Mouse (Mus musculus): ENCODE results near the gene Cacna2d3. TPM values are rescaled to one million over a fixed set of nuclear protein-coding genes. Genes with fewer than 3 reads are reported as not detected.

The Cacna2d3 gene
- 28.3 and 38.5 TPM in 2 replicates for polyA plus RNA-seq (2014; fragmentation: Nextera tagmentation; extraction: Ambion mirVana)

DNA sequence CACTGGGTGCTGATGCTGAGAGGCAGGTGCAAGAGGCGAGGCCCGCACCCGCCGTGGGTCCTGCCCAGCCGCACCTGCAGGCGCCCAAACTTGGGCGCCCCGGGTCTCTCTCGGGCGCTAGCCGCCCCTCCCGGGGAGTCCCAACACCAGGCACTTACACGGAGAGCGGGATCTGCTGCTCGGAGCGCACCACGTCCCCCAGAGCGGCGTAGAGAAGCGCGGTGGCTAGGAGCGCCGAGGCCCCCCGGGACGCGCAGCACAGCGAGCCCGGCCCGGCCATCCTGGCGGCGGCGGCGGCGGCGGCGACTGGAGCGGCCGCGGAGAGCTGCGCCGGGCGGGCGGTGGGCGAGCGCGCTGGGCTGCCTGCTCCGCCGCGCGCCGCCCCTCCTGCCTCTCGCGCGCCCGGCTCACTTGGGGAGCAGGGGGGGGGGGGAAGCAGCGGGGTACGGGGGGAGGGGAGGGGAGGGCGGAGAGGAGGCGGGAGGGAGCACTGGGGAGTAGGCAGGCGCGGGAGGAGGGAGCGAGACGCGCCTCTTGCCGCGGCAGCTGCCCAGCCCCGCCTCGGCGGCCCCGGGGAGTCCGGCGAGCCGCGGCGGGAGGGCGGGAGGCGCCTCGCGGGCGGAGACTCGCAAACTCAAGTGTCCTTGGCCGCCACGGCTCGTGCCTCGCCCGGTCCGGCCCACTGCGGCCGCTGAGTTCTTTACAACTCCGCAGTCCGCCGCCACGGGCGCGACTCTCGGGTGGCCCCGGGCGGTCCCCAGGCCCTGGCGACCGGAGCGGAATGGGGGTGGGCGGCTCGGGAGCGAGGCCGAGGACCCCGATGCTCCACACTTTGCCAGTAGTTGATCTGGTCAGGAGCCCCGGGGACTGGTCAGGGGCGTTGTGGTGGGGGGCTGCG lies at the start of gene Cacna2d3:
TSS of gene Cacna2d3 (minus strand) at position 377 of the 898 bp plus-strand sequence.
- Histone ChIP-seq H3K27me3 (ENCODE audit: control insufficient read depth, insufficient read depth, low read length) (peaks cover 19% of the 10 kb centered on the region; the same call in 1 of the 2 replicates), H3K36me3 (ENCODE audit: control insufficient read depth, insufficient read depth, low read length) (no peaks in the 10 kb centered on the region), H3K4me2 (ENCODE audit: low read length) (peak within 1 kb of the TSS; percentile 100), H3K9me3 (ENCODE audit: control insufficient read depth, low read length) (no peaks in the 10 kb centered on the region), H3K4me1 (ENCODE audit: control insufficient read depth, insufficient read depth, low read length) (0 out of 2 replicates have a peak, but pooled peaks cover 6% of the 10 kb centered on the region), H3K4me3 (replicated peaks; ENCODE audit: low read depth, low read length) (peak within 1 kb of the TSS; percentile 73), H3K27ac (replicated peaks; ENCODE audit: low read depth, low read length) (peak within 1 kb of the TSS; percentile 77), H3K9ac (replicated peaks; ENCODE audit: low read length) (peak within 1 kb of the TSS; percentile 72)
- 1% methylated on average over 75 of the region's 109 CpGs for WGBS
- DNase-seq: peak; percentile 86
- peak; percentile 80 for ATAC-seq (ENCODE audit: low FRiP score, low TSS enrichment)

DNA sequence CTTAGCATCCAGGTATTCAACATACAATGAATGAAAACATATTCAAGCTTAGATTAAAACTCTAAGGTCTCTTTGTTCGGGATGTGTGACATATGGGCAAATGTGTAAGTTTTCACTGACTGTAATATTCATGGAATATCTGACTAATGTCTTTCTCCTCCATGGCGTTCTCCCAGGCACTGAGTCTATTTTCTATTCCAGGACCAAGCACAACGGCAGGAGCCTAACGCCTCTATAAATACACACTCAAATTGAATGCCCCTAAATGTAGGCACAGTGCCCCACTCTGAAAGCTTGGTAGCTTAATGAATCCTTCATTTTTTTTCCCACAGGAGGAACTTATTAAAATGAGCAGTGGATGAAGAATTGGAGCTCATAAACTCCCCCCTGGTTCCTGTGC lies 47.8 kb upstream of the Cacna2d3 start:
- no peak for DNase-seq
- H3K4me1 ChIP-seq (ENCODE audit: control insufficient read depth, insufficient read depth, low read length): no peaks in the 10 kb centered on the region
- no peak overlapping the region for H3K4me3 ChIP-seq (replicated peaks; ENCODE audit: low read depth, low read length)
- no peak overlapping the region for H3K4me2 ChIP-seq (ENCODE audit: low read length)
- WGBS: 85% methylated on average over 4 of the region's 4 CpGs
- H3K9me3 ChIP-seq (ENCODE audit: control insufficient read depth, low read length): no peaks in the 10 kb centered on the region
- ATAC-seq (ENCODE audit: low FRiP score, low TSS enrichment): no peak
- H3K27ac ChIP-seq (replicated peaks; ENCODE audit: low read depth, low read length): no peak overlapping the region
- no peak overlapping the region for H3K9ac ChIP-seq (replicated peaks; ENCODE audit: low read length)
- H3K36me3 ChIP-seq (ENCODE audit: control insufficient read depth, insufficient read depth, low read length): no peaks in the 10 kb centered on the region
- H3K27me3 ChIP-seq (ENCODE audit: control insufficient read depth, insufficient read depth, low read length): no peaks in the 10 kb centered on the region

GRCm38 (mm10) chr14:29752876-29753275 lies 31.2 kb upstream of the Cacna2d3 start:
- Histone ChIP-seq H3K27me3 (ENCODE audit: control insufficient read depth, insufficient read depth, low read length) (no peaks in the 10 kb centered on the region; the same call in 1 of the 2 replicates), H3K4me1 (ENCODE audit: control insufficient read depth, insufficient read depth, low read length) (no peaks in the 10 kb centered on the region), H3K27ac (replicated peaks; ENCODE audit: low read depth, low read length) (no peak overlapping the region), H3K4me3 (replicated peaks; ENCODE audit: low read depth, low read length) (no peak overlapping the region), H3K9ac (replicated peaks; ENCODE audit: low read length) (no peak overlapping the region), H3K4me2 (ENCODE audit: low read length) (no peak overlapping the region), H3K9me3 (ENCODE audit: control insufficient read depth, low read length) (no peaks in the 10 kb centered on the region), H3K36me3 (ENCODE audit: control insufficient read depth, insufficient read depth, low read length) (no peaks in the 10 kb centered on the region)
- DNase-seq (no peak), ATAC-seq (ENCODE audit: low FRiP score, low TSS enrichment) (no peak)
- WGBS: 75% methylated on average over 5 of the region's 5 CpGs

- Histone ChIP-seq H3K9me3 (ENCODE audit: control insufficient read depth, low read length) (no peaks in the 10 kb centered on the region), H3K27me3 (ENCODE audit: control insufficient read depth, insufficient read depth, low read length) (no peaks in the 10 kb centered on the region), H3K4me2 (ENCODE audit: low read length) (no peak overlapping the region), H3K27ac (replicated peaks; ENCODE audit: low read depth, low read length) (no peak overlapping the region), H3K4me3 (replicated peaks; ENCODE audit: low read depth, low read length) (no peak overlapping the region), H3K9ac (replicated peaks; ENCODE audit: low read length) (no peak overlapping the region), H3K36me3 (ENCODE audit: control insufficient read depth, insufficient read depth, low read length) (no peaks in the 10 kb centered on the region), H3K4me1 (ENCODE audit: control insufficient read depth, insufficient read depth, low read length) (no peaks in the 10 kb centered on the region)
- no peak for DNase-seq
- WGBS: 51% methylated on average over 2 of the region's 2 CpGs
- ATAC-seq (ENCODE audit: low FRiP score, low TSS enrichment): no peak
Measured at GRCm38 (mm10) chr14:29738751-29739150, 17.1 kb upstream of the Cacna2d3 start.

DNA sequence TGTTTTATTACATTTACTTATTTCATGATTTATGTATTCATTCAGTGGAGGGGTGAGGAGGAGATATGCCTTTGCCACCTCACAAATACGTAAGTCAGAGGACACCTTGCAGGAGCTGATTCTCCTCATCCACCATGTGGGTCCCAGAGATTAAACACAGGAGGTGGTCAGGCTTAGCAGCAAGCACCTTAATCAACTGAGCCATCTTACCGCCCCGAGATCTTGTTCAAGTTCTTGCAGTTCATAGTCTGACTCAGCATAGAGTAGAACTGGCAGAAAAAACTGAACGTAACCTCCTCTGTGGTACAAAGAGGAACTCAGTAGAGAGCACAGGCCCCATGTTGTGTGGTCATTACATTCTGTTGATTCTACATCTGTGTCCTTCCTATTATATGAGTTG lies 8.6 kb upstream of the Cacna2d3 start:
- Histone ChIP-seq H3K9ac (replicated peaks; ENCODE audit: low read length) (no peak overlapping the region), H3K36me3 (ENCODE audit: control insufficient read depth, insufficient read depth, low read length) (no peaks in the 10 kb centered on the region), H3K4me3 (replicated peaks; ENCODE audit: low read depth, low read length) (no peak overlapping the region), H3K9me3 (ENCODE audit: control insufficient read depth, low read length) (no peaks in the 10 kb centered on the region), H3K4me1 (ENCODE audit: control insufficient read depth, insufficient read depth, low read length) (no peaks in the 10 kb centered on the region), H3K4me2 (ENCODE audit: low read length) (no peak overlapping the region), H3K27me3 (ENCODE audit: control insufficient read depth, insufficient read depth, low read length) (0 out of 2 replicates have a peak, but pooled peaks cover 7% of the 10 kb centered on the region), H3K27ac (replicated peaks; ENCODE audit: low read depth, low read length) (no peak overlapping the region)
- 85% methylated on average over 4 of the region's 4 CpGs for WGBS
- no peak for DNase-seq
- ATAC-seq (ENCODE audit: low FRiP score, low TSS enrichment): no peak

- Histone ChIP-seq H3K4me2 (ENCODE audit: low read length) (no peak overlapping the region), H3K4me3 (replicated peaks; ENCODE audit: low read depth, low read length) (no peak overlapping the region), H3K27me3 (ENCODE audit: control insufficient read depth, insufficient read depth, low read length) (peaks cover 7% of the 10 kb centered on the region; the same call in 1 of the 2 replicates), H3K27ac (replicated peaks; ENCODE audit: low read depth, low read length) (no peak overlapping the region), H3K9ac (replicated peaks; ENCODE audit: low read length) (no peak overlapping the region), H3K9me3 (ENCODE audit: control insufficient read depth, low read length) (no peaks in the 10 kb centered on the region), H3K36me3 (ENCODE audit: control insufficient read depth, insufficient read depth, low read length) (no peaks in the 10 kb centered on the region), H3K4me1 (ENCODE audit: control insufficient read depth, insufficient read depth, low read length) (no peaks in the 10 kb centered on the region)
- ATAC-seq (ENCODE audit: low FRiP score, low TSS enrichment) (no peak), DNase-seq (no peak)
- 82% methylated on average over 4 of the region's 4 CpGs for WGBS
Measured at GRCm38 (mm10) chr14:29729009-29729408, 7.3 kb upstream of the Cacna2d3 start.

DNA sequence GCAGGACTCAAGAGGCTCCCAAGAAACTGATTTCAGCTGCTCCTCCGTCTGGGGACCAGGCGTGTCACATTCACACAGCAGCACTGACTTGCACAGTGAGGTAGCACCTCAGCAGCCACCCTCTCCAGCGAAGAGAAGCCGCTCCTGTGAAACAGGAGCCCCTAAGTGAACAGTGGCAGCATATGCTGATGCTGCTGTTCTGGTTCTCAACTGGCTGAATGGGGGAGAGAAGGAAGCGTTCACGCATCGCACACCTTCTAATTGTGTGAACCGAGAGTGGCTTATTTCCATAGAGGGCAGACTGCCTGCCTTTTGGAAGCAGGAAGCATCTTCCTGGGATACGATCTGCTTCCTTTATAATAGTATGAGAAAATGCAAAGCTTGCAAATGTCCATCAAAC lies 5.9 kb upstream of the Cacna2d3 start:
- Histone ChIP-seq H3K4me3 (replicated peaks; ENCODE audit: low read depth, low read length) (no peak overlapping the region), H3K9ac (replicated peaks; ENCODE audit: low read length) (no peak overlapping the region), H3K27me3 (ENCODE audit: control insufficient read depth, insufficient read depth, low read length) (peaks cover 11% of the 10 kb centered on the region; the same call in 1 of the 2 replicates), H3K4me1 (ENCODE audit: control insufficient read depth, insufficient read depth, low read length) (0 out of 2 replicates have a peak, but pooled peaks cover 2% of the 10 kb centered on the region), H3K36me3 (ENCODE audit: control insufficient read depth, insufficient read depth, low read length) (no peaks in the 10 kb centered on the region), H3K4me2 (ENCODE audit: low read length) (no peak overlapping the region), H3K27ac (replicated peaks; ENCODE audit: low read depth, low read length) (no peak overlapping the region), H3K9me3 (ENCODE audit: control insufficient read depth, low read length) (no peaks in the 10 kb centered on the region)
- no peak for DNase-seq
- ATAC-seq (ENCODE audit: low FRiP score, low TSS enrichment): no peak
- WGBS: 67% methylated on average over 9 of the region's 9 CpGs

DNA sequence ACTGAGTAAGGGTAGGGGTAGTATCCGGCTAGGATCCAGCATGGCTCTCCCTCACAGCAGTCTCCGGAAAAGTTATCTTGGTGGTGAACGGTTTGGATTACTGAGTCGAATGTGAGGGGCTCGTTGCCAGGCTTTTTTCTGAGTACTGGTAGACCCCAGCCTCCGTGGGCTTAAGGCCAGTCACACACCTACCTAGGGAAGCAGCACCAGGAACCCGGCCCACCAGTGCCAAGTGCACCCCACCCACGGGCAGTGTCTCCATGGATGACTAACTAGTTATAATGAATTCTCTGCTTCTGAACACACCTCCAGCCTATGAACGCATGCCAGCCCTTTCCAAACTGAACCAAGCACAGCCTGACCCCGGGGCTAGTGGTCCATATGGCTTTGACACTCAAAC lies 1.6 kb upstream of the Cacna2d3 start:
- ATAC-seq (ENCODE audit: low FRiP score, low TSS enrichment) (no peak), DNase-seq (peak; percentile 40)
- Histone ChIP-seq H3K36me3 (ENCODE audit: control insufficient read depth, insufficient read depth, low read length) (no peaks in the 10 kb centered on the region), H3K4me2 (ENCODE audit: low read length) (peak overlapping the region; percentile 100), H3K4me3 (replicated peaks; ENCODE audit: low read depth, low read length) (peak overlapping the region; percentile 73), H3K27me3 (ENCODE audit: control insufficient read depth, insufficient read depth, low read length) (peaks cover 20% of the 10 kb centered on the region; the same call in 1 of the 2 replicates), H3K27ac (replicated peaks; ENCODE audit: low read depth, low read length) (no peak overlapping the region; the same call in 1 of the 2 replicates), H3K9ac (replicated peaks; ENCODE audit: low read length) (peak overlapping the region; percentile 72; the same call in 1 of the 2 replicates), H3K4me1 (ENCODE audit: control insufficient read depth, insufficient read depth, low read length) (0 out of 2 replicates have a peak, but pooled peaks cover 6% of the 10 kb centered on the region), H3K9me3 (ENCODE audit: control insufficient read depth, low read length) (no peaks in the 10 kb centered on the region)
- 4% methylated on average over 10 of the region's 10 CpGs for WGBS

Data from midbrain, embryonic 14.5 days (tissue).